Mouse (Mus musculus) spleen, adult 2 months (tissue): ENCODE data around the gene Camk2b. TPM values are rescaled to one million over a fixed set of nuclear protein-coding genes. Genes with fewer than 3 reads are reported as not detected.
"Not testable (repeated sequence)": the region's sequence is repeated elsewhere in the genome, so short reads cannot be mapped to it uniquely, and the experiment has no call there.

Source experiments
- DNase-seq, 2 experiments: peaks; one replicate each; pipeline versions ENCODE4 v3.0.0 to v3.0.0-alpha.2; 2012 to 2021; ENCODE audit warnings: low spot score in 2 of 2, low read depth in 1 of 2
- H3K27ac ChIP-seq: fragments of 200-500 bp; 2 replicates; pipeline ENCODE4 v1.5.1; 2012; ENCODE audit warnings: low read length, inconsistent platforms; ENCODE audit not compliant: insufficient read depth
- H3K27me3 ChIP-seq: fragments of 200-500 bp; 2 replicates; pipeline ENCODE4 v1.6.1; 2012; ENCODE audit warnings: mild to moderate bottlenecking, moderate library complexity, low read length, inconsistent platforms; ENCODE audit not compliant: control insufficient read depth, insufficient read depth
- H3K36me3 ChIP-seq: fragments of 200-500 bp; 2 replicates; pipeline ENCODE4 v1.6.1; 2012; ENCODE audit warnings: mild to moderate bottlenecking, low read length, inconsistent platforms; ENCODE audit not compliant: control insufficient read depth, insufficient read depth
- H3K4me1 ChIP-seq: fragments of 200-500 bp; 2 replicates; pipeline ENCODE4 v1.6.1; 2011; ENCODE audit warnings: inconsistent platforms; ENCODE audit not compliant: control insufficient read depth, insufficient read depth, insufficient read length
- H3K4me3 ChIP-seq: fragments of 200-500 bp; 2 replicates; pipeline ENCODE4 v1.5.1; 2011; ENCODE audit warnings: mild to moderate bottlenecking, inconsistent platforms; ENCODE audit not compliant: insufficient read depth, insufficient read length; ENCODE audit errors: extremely low read depth
- CTCF ChIP-seq: fragments of 200-500 bp; IDR thresholded peaks from 2 replicates; pipeline ENCODE4 v1.5.1; 2011; ENCODE audit warnings: mild to moderate bottlenecking, inconsistent platforms; ENCODE audit not compliant: insufficient read depth, insufficient read length, insufficient replicate concordance; ENCODE audit errors: extremely low read depth
- POLR2A ChIP-seq: fragments of 200-500 bp; IDR thresholded peaks from 2 replicates; pipeline ENCODE4 v1.6.1; 2011; ENCODE audit warnings: low read depth, low read length, inconsistent platforms
- WGBS: fragments of 180-500 bp; shearing (Covaris S2); methylation state at CpG from one replicate; pipeline ENCODE4 v1.1.7; 2018; 5-methylcytosine and 5-hydroxymethylcytosine counted together
- polyA plus RNA-seq: library from polyadenylated mRNA; depleted of rRNA; stranded (reverse); fragments of >200 nt; gene quantifications from 2 replicates; pipeline ENCODE4 v1.2.3, GENCODE M21; 2012; rRNA removed

Gene Camk2b
- 0.50 and 7.8 TPM in 2 replicates for polyA plus RNA-seq

GRCm38 (mm10) chr11:6066176-6066575 is at the start of gene Camk2b:
TSS of gene Camk2b (minus strand) at chr11:6066362.
- peaks cover 21% of the 10 kb centered on the region for H3K27me3 ChIP-seq
- WGBS, result 20% methylated on average over 6 of the region's 6 CpGs
- no peak within 1 kb of the TSS for H3K27ac ChIP-seq
- no peak within 1 kb of the TSS for H3K4me3 ChIP-seq
- DNase-seq, result no peak
- no peaks in the 10 kb centered on the region for H3K36me3 ChIP-seq
- H3K4me1 ChIP-seq, result peaks cover 4% of the 10 kb centered on the region; the same call in 1 of the 2 replicates
- TF ChIP-seq CTCF (no peak), POLR2A (no peak)

GRCm38 (mm10) chr11:6111734-6112484 is 45.7 kb upstream of the Camk2b start:
- Histone ChIP-seq H3K27ac (no peak overlapping the region), H3K36me3 (peaks cover 39% of the 10 kb centered on the region), H3K27me3 (no peaks in the 10 kb centered on the region), H3K4me3 (no peak overlapping the region), H3K4me1 (no peaks in the 10 kb centered on the region)
- 94% methylated on average over 5 of the region's 5 CpGs for WGBS
- DNase-seq, result no peak
- TF ChIP-seq POLR2A, result no peak

GRCm38 (mm10) chr11:6109990-6110389 is 43.8 kb upstream of the Camk2b start:
- no peak overlapping the region for H3K27ac ChIP-seq
- no peak for TF ChIP-seq CTCF
- TF ChIP-seq POLR2A, result no peak
- H3K27me3 ChIP-seq, result no peaks in the 10 kb centered on the region
- no peak overlapping the region for H3K4me3 ChIP-seq
- DNase-seq, result no peak
- H3K36me3 ChIP-seq, result peaks cover 44% of the 10 kb centered on the region
- no peaks in the 10 kb centered on the region for H3K4me1 ChIP-seq

- Histone ChIP-seq H3K4me3 (no peak overlapping the region), H3K4me1 (no peaks in the 10 kb centered on the region), H3K27ac (no peak overlapping the region), H3K27me3 (no peaks in the 10 kb centered on the region), H3K36me3 (peaks cover 42% of the 10 kb centered on the region)
- TF ChIP-seq CTCF (no peak), POLR2A (no peak)
- DNase-seq, result no peak
- WGBS, result 93% methylated on average over 5 of the region's 5 CpGs
Observed at GRCm38 (mm10) chr11:6108296-6108695, 42.1 kb upstream of the Camk2b start.

GRCm38 (mm10) chr11:6107722-6108121 is 41.6 kb upstream of the Camk2b start:
- DNase-seq, result no peak
- 74% methylated on average over 3 of the region's 3 CpGs for WGBS
- Histone ChIP-seq H3K36me3 (peaks cover 38% of the 10 kb centered on the region), H3K4me3 (no peak overlapping the region), H3K4me1 (no peaks in the 10 kb centered on the region), H3K27me3 (no peaks in the 10 kb centered on the region), H3K27ac (no peak overlapping the region)
- TF ChIP-seq CTCF (no peak), POLR2A (no peak)

GRCm38 (mm10) chr11:6104734-6105133 is 38.6 kb upstream of the Camk2b start:
- Histone ChIP-seq H3K4me1 (no peaks in the 10 kb centered on the region), H3K27me3 (no peaks in the 10 kb centered on the region), H3K27ac (no peak overlapping the region), H3K36me3 (peaks cover 21% of the 10 kb centered on the region), H3K4me3 (no peak overlapping the region)
- no peak for TF ChIP-seq POLR2A
- DNase-seq, result no peak
- 89% methylated on average over 5 of the region's 5 CpGs for WGBS

GRCm38 (mm10) chr11:6096637-6097036 is 30.5 kb upstream of the Camk2b start:
- not testable (repeated sequence) for DNase-seq, H3K27me3 ChIP-seq, H3K4me3 ChIP-seq, H3K27ac ChIP-seq, H3K36me3 ChIP-seq, H3K4me1 ChIP-seq
- 81% methylated on average over 3 of the region's 3 CpGs for WGBS
